Mouse (Mus musculus) CH12.LX (cell line): ENCODE data around the gene Dnajb1. TPM values are rescaled to one million over a fixed set of nuclear protein-coding genes. Genes with fewer than 3 reads are reported as not detected.

Source experiments
- DNase-seq: peaks from one replicate; pipeline ENCODE4 v3.0.0-alpha.2; 2013; ENCODE audit errors: extremely low read depth
- H3K27ac ChIP-seq: 2 replicates; pipeline ENCODE4 v1.5.1; 2012; ENCODE audit warnings: low read depth, mild to moderate bottlenecking, control low read depth, moderate library complexity; ENCODE audit not compliant: insufficient read depth
- H3K27me3 ChIP-seq: replicated peaks from 2 replicates; pipeline ENCODE3; 2012; ENCODE audit warnings: inconsistent platforms
- H3K36me3 ChIP-seq, 2 experiments: replicated peaks in 1 of 2; 2 replicates each; pipeline versions ENCODE3 to v1.6.1; 2012; ENCODE audit warnings: inconsistent platforms in 1 of 2, low read length in 1 of 2, mild to moderate bottlenecking in 1 of 2, mixed read lengths in 1 of 2, moderate library complexity in 1 of 2; ENCODE audit not compliant: control insufficient read depth in 1 of 2, insufficient read depth in 1 of 2
- H3K4me1 ChIP-seq, 2 experiments: 2 replicates each; pipeline ENCODE4 v1.6.1; 2012; ENCODE audit warnings: inconsistent platforms in 1 of 2, moderate library complexity in 1 of 2; ENCODE audit not compliant: insufficient read depth in 2 of 2, control insufficient read depth in 1 of 2
- H3K4me2 ChIP-seq: 2 replicates; pipeline ENCODE4 v1.6.1; 2012; ENCODE audit warnings: low read depth, mild to moderate bottlenecking, control low read depth; ENCODE audit not compliant: poor library complexity, insufficient read depth, severe bottlenecking
- H3K4me3 ChIP-seq, 3 experiments: fragments of 150-350 bp in 1 of 3; sonication (generic) in 1 of 3; replicated peaks in 1 of 3; 2 replicates each; pipeline versions ENCODE3 to v1.5.1; 2011 to 2012; ENCODE audit warnings: low read depth in 2 of 3, low read length in 2 of 3, mild to moderate bottlenecking in 2 of 3, moderate library complexity in 2 of 3, control low read depth in 1 of 3, improper control_type of control experiment in 1 of 3, inconsistent platforms in 1 of 3, mixed read lengths in 1 of 3; ENCODE audit not compliant: poor library complexity in 1 of 3
- H3K79me2 ChIP-seq: replicated peaks from 2 replicates; pipeline ENCODE4 v1.6.1; 2012; ENCODE audit warnings: mild to moderate bottlenecking, moderate library complexity; ENCODE audit not compliant: control insufficient read depth, poor library complexity, insufficient read depth, severe bottlenecking; ENCODE audit errors: extremely low read depth
- H3K9ac ChIP-seq: 2 replicates; pipeline ENCODE4 v1.6.1; 2012; ENCODE audit warnings: low read depth, mild to moderate bottlenecking, control low read depth, moderate library complexity; ENCODE audit not compliant: insufficient read depth
- H3K9me3 ChIP-seq: replicated peaks from 2 replicates; pipeline ENCODE3; 2012; ENCODE audit warnings: low read length, inconsistent platforms, mixed read lengths
- CHD1 ChIP-seq: IDR thresholded peaks from 2 replicates; pipeline ENCODE4 v1.6.1; 2012; ENCODE audit warnings: low read depth, low read length, improper control_type of control experiment, inconsistent platforms
- CHD2 ChIP-seq: IDR thresholded peaks from 2 replicates; pipeline ENCODE4 v1.6.1; 2011; ENCODE audit warnings: low read length, improper control_type of control experiment
- CTCF ChIP-seq, 2 experiments: IDR thresholded peaks in 1 of 2; conservative IDR thresholded peaks in 1 of 2; 2 replicates each; pipeline ENCODE4 v1.5.1; 2011 to 2012; ENCODE audit warnings: low read depth in 2 of 2, low read length in 2 of 2, improper control_type of control experiment in 1 of 2, inconsistent platforms in 1 of 2, mild to moderate bottlenecking in 1 of 2, moderate library complexity in 1 of 2
- ETS1 ChIP-seq: conservative IDR thresholded peaks from 2 replicates; pipeline ENCODE4 v1.6.1; 2012; ENCODE audit warnings: low read depth, mild to moderate bottlenecking, inconsistent platforms, low read length, improper control_type of control experiment, moderate library complexity
- GABPA ChIP-seq: IDR thresholded peaks from 2 replicates; pipeline ENCODE4 v1.6.1; 2012; ENCODE audit warnings: low read depth, low read length, improper control_type of control experiment, inconsistent platforms; ENCODE audit not compliant: insufficient replicate concordance
- HCFC1 ChIP-seq: IDR thresholded peaks from 2 replicates; pipeline ENCODE4 v1.6.1; 2012; ENCODE audit warnings: low read depth, mild to moderate bottlenecking, inconsistent platforms, low read length, improper control_type of control experiment
- IRF4 ChIP-seq: IDR thresholded peaks from 2 replicates; pipeline ENCODE4 v1.6.1; 2014; ENCODE audit warnings: low read depth, mild to moderate bottlenecking, inconsistent platforms, low read length, improper control_type of control experiment
- JUN ChIP-seq: IDR thresholded peaks from 2 replicates; pipeline ENCODE4 v1.6.1; 2011; ENCODE audit warnings: low read depth, mild to moderate bottlenecking, low read length, improper control_type of control experiment, moderate library complexity; ENCODE audit not compliant: insufficient read depth
- JUND ChIP-seq: conservative IDR thresholded peaks from 2 replicates; pipeline ENCODE4 v1.6.1; 2011; ENCODE audit warnings: low read depth, low read length, improper control_type of control experiment
- KAT2A ChIP-seq: IDR thresholded peaks from 2 replicates; pipeline ENCODE4 v1.6.1; 2012; ENCODE audit warnings: low read length, improper control_type of control experiment, inconsistent platforms; ENCODE audit not compliant: insufficient replicate concordance
- MAZ ChIP-seq: IDR thresholded peaks from 2 replicates; pipeline ENCODE4 v1.6.1; 2012; ENCODE audit warnings: low read depth, mild to moderate bottlenecking, inconsistent platforms, low read length, improper control_type of control experiment, moderate library complexity
- MEF2A ChIP-seq: IDR thresholded peaks from 2 replicates; pipeline ENCODE4 v1.6.1; 2014; ENCODE audit warnings: low read depth, mild to moderate bottlenecking, inconsistent platforms, low read length, improper control_type of control experiment, borderline replicate concordance
- MYC ChIP-seq: IDR thresholded peaks from 2 replicates; pipeline ENCODE4 v1.6.1; 2011; ENCODE audit warnings: low read depth, mild to moderate bottlenecking, improper control_type of control experiment, low read length
- NELFE ChIP-seq: IDR thresholded peaks from 2 replicates; pipeline ENCODE4 v1.6.1; 2011; ENCODE audit warnings: low read depth, low read length, improper control_type of control experiment
- NRF1 ChIP-seq: IDR thresholded peaks from 2 replicates; pipeline ENCODE4 v1.6.1; 2014; ENCODE audit warnings: low read depth, mild to moderate bottlenecking, inconsistent platforms, low read length, improper control_type of control experiment, moderate library complexity
- POLR2A ChIP-seq: IDR thresholded peaks from 2 replicates; pipeline ENCODE4 v1.6.1; 2011; ENCODE audit warnings: low read depth, mild to moderate bottlenecking, improper control_type of control experiment, low read length
- POLR2AphosphoS2 ChIP-seq: IDR thresholded peaks from 2 replicates; pipeline ENCODE4 v1.6.1; 2011; ENCODE audit warnings: low read depth, low read length, improper control_type of control experiment
- RAD21 ChIP-seq: IDR thresholded peaks from 2 replicates; pipeline ENCODE4 v1.6.1; 2011; ENCODE audit warnings: low read depth, mild to moderate bottlenecking, low read length, improper control_type of control experiment, moderate library complexity
- RCOR1 ChIP-seq: conservative IDR thresholded peaks from 2 replicates; pipeline ENCODE4 v1.6.1; 2012; ENCODE audit warnings: low read depth, mild to moderate bottlenecking, inconsistent platforms, low read length, improper control_type of control experiment
- SMC3 ChIP-seq: IDR thresholded peaks from 2 replicates; pipeline ENCODE4 v1.6.1; 2011; ENCODE audit warnings: low read depth, low read length, improper control_type of control experiment
- TBP ChIP-seq: conservative IDR thresholded peaks from 2 replicates; pipeline ENCODE4 v1.6.1; 2011; ENCODE audit warnings: low read depth, low read length, improper control_type of control experiment
- UBTF ChIP-seq: IDR thresholded peaks from 2 replicates; pipeline ENCODE4 v1.6.1; 2012; ENCODE audit warnings: low read depth, mild to moderate bottlenecking, inconsistent platforms, low read length, improper control_type of control experiment, moderate library complexity
- USF1 ChIP-seq: IDR thresholded peaks from 2 replicates; pipeline ENCODE4 v1.6.1; 2014; ENCODE audit warnings: low read depth, mild to moderate bottlenecking, inconsistent platforms, low read length, improper control_type of control experiment
- USF2 ChIP-seq: conservative IDR thresholded peaks from 2 replicates; pipeline ENCODE4 v1.6.1; 2011; ENCODE audit warnings: low read depth, low read length, improper control_type of control experiment
- ZMIZ1 ChIP-seq: IDR thresholded peaks from 2 replicates; pipeline ENCODE4 v1.6.1; 2012; ENCODE audit warnings: low read depth, mild to moderate bottlenecking, inconsistent platforms, low read length, improper control_type of control experiment
- dilution Hi-C: fragments of 300-500 bp; cut with MboI; formaldehyde crosslinking; loops from 2 replicates; pipeline ENCODE4 v1.14.3; 2020; ENCODE audit warnings: low sequenced_read_pairs; ENCODE audit not compliant: extremely low pct_unique_long_range_greater_than_20kb, extremely low pct_ligation_motif_present
- in situ Hi-C: fragments of 300-500 bp; cut with MboI; formaldehyde crosslinking; loops from 3 replicates; pipeline ENCODE4 v1.14.3; 2019; ENCODE audit warnings: low sequenced_read_pairs, low pct_ligation_motif_present, low pct_unique_long_range_greater_than_20kb, mixed read lengths
- polyA plus RNA-seq: library from polyadenylated mRNA; unstranded; fragments of >175 nt; gene quantifications from 2 replicates; pipeline ENCODE4 v1.2.1, GENCODE M21; 2012; ENCODE audit warnings: low read depth; ENCODE audit not compliant: insufficient read length
- total RNA-seq, 2 experiments: library from RNA; depleted of rRNA; stranded (reverse); fragments of 300-350 nt in 1 of 2; fragments of >200 nt in 1 of 2; gene quantifications; 2 replicates each; pipeline ENCODE4 v1.2.3; 2012 to 2014

The Dnajb1 gene
- total and polyA plus RNA-seq, 3 experiments: 24.9 to 30.9 (median 30.7) TPM

DNA sequence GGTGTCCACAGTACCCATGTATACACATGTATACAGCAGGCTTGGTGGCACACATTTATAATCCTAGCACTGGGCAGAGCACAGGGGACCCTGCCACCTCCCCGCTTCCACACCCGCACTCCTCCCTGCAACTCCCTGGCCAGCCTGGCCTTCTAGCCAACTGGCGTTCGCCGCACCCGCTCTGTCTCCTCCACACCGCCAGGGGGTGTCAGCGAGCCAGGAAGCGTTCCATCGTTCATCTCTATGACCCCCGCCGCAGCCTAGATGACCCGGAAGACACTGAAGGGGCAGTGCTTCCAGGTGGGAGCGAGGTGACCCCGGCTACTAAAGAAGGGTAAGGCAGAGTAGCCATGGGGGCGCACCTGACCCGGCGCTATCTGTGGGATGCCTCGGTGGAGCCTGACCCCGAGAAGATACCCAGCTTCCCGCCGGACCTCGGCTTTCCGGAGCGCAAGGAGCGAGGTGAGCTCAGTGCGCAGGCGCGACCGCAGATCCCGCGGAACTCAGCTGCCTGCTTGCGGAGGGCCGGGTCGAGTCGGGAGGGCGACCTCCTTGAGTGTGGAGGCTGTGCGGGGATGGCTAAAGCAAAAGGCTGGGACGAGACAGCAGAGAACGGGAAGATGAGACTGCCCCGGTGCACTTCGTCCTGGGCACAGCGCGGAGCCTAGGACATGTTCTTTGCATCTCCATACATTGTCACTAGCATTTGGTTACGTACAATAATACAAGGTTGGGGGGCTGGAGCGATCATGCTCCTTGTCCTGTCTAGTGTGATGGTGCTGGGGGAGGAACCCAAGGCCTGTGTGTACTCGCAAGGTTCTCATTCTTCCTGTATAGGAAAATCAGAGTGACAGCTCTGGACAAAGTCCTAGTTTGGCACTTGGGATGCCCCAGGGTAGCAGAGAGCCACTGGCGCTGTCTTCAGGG, 41.3 kb upstream of the Dnajb1 start, which contains the start of gene Ndufb7 (continued):
- TF ChIP-seq MAZ: peak; percentile 68; the same call in 1 of the 2 replicates
- TF ChIP-seq ETS1: no peak
- peak; percentile 94 for TF ChIP-seq HCFC1
- TF ChIP-seq RCOR1: no peak
- TF ChIP-seq UBTF: no peak
- no peak; the same call in none of the 2 replicates for TF ChIP-seq RAD21
- TF ChIP-seq GABPA: peak; percentile 94
- TF ChIP-seq KAT2A: peak; percentile 91; the same call in 1 of the 2 replicates
- TF ChIP-seq USF2: no peak
- peak; percentile 73 for TF ChIP-seq NELFE
- TF ChIP-seq USF1: no peak

DNA sequence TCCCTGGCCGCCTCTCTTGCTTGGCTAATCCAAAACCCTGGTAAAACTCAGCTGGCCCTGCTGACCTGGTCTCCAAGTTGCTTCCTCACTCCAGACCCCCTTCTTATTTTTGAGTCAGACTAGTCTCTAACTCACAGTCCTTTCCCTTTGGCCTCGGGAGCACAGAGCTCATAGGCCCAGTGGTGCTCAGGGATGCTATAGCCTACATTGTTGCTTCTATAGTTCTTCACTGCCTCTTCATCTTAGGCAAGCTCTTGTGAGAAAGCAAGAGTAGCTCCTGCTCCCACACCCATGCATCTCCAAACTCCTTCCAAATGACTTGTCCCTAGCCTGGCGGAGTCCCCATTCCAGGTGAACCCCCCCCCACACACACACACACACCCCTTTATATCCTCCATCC, 40.3 kb upstream of the Dnajb1 start:
- Histone ChIP-seq H3K27ac (no peak overlapping the region), H3K9me3 (no peaks in the 10 kb centered on the region), H3K4me3 (peak overlapping the region; percentile 84 to 99 (median 85)), H3K4me2 (peak overlapping the region; percentile 89), H3K79me2 (peaks cover 25% of the 10 kb centered on the region), H3K36me3 (peaks cover 27 to 45% of the 10 kb centered on the region in 2 experiments), H3K4me1 (peaks cover 15 to 51% of the 10 kb centered on the region in 2 experiments), H3K9ac (peak overlapping the region; percentile 82), H3K27me3 (no peaks in the 10 kb centered on the region)
- no peak for DNase-seq
- in situ Hi-C loops: no loop called here
- dilution Hi-C loops: no loop called here
- TF ChIP-seq ZMIZ1: no peak
- TF ChIP-seq MEF2A: no peak
- no peak for TF ChIP-seq CHD2
- no peak for TF ChIP-seq POLR2A
- no peak for TF ChIP-seq RCOR1
- TF ChIP-seq NRF1: no peak
- no peak for TF ChIP-seq CHD1
- no peak for TF ChIP-seq POLR2AphosphoS2
- TF ChIP-seq SMC3: no peak
- no peak for TF ChIP-seq IRF4
- TF ChIP-seq CTCF (conservative IDR thresholded peaks at IDR 0.05 in 1 of 2, IDR thresholded peaks at IDR 0.05 in 1 of 2; ENCODE audit: low read depth in 2 of 2, low read length in 2 of 2): no peak
- no peak for TF ChIP-seq KAT2A
- TF ChIP-seq JUND: no peak
- no peak for TF ChIP-seq MYC
- no peak for TF ChIP-seq ETS1
- no peak for TF ChIP-seq USF2
- TF ChIP-seq TBP: no peak
- TF ChIP-seq JUN: no peak
- no peak for TF ChIP-seq GABPA
